In genomic region chr2:181600828-181601750, GRCm38 (mm10) we compare ENCODE assay signal across 8 mouse cellular contexts. TPM values are rescaled to one million over a fixed set of nuclear protein-coding genes. Genes with fewer than 3 reads are reported as not detected.
DNase-seq lines count a peak whose midpoint lies in the region; ATAC-seq and TF ChIP-seq lines count a peak whose summit lies in the region.

No protein-coding gene starts in this region.

- WGBS in forebrain, embryonic 16.5 days, result 1% methylated on average over 57 of the region's 57 CpGs
- 1% methylated on average over 57 of the region's 57 CpGs for WGBS in lung, embryonic 15.5 days

- ATAC-seq in forebrain, embryonic 16.5 days, result peak; percentile 95
- peak; percentile 93 for ATAC-seq in lung, embryonic 15.5 days (ENCODE audit: borderline replicate concordance, extremely low read depth, low FRiP score, low TSS enrichment)

- in situ Hi-C loops in ES-E14 (cut with MboI; ENCODE audit: low sequenced_read_pairs in 2 of 2, unreplicated experiment in 2 of 2), result no loop called here

- no peaks in the 10 kb centered on the region for H3K36me3 ChIP-seq in ES-E14 (ENCODE audit: control insufficient read depth, insufficient read depth, low read length, poor library complexity, severe bottlenecking)
- no peaks in the 10 kb centered on the region for H3K36me3 ChIP-seq in forebrain, embryonic 16.5 days (ENCODE audit: control insufficient read depth, insufficient read depth)
- no peaks in the 10 kb centered on the region for H3K36me3 ChIP-seq in lung, embryonic 15.5 days

- peaks cover 4 to 6% of the 10 kb centered on the region in 2 experiments; a peak in 2 of 4 replicates for H3K4me1 ChIP-seq in ES-E14 (ENCODE audit: control insufficient read depth in 2 of 2, insufficient read depth in 2 of 2, low read length in 2 of 2, poor library complexity in 1 of 2)
- H3K4me1 ChIP-seq in forebrain, embryonic 16.5 days (replicated peaks; ENCODE audit: control insufficient read depth, insufficient read depth, low read length), result peaks cover 33% of the 10 kb centered on the region
- H3K4me1 ChIP-seq in lung, embryonic 15.5 days, result peaks cover 21% of the 10 kb centered on the region

- DNase-seq in ES-E14 (ENCODE audit: low read depth, low spot score), result peak; percentile 95
- peak; percentile 98 for DNase-seq in cerebellum, adult 11-12 months
- peak; percentile 97 for DNase-seq in heart, postnatal 4 days
- DNase-seq in layer of hippocampus, adult 8-10 months (ENCODE audit: low spot score in 2 of 2), result peak; percentile 97 to 98
- DNase-seq in ovary, adult 18-20 months (ENCODE audit: low spot score), result peak; percentile 92
- peak; percentile 98 for DNase-seq in thymus, postnatal 0 days (ENCODE audit: low spot score)

- H3K9me3 ChIP-seq in ES-E14 (ENCODE audit: control insufficient read depth, insufficient read depth, low read depth, low read length), result no peaks in the 10 kb centered on the region
- no peaks in the 10 kb centered on the region for H3K9me3 ChIP-seq in forebrain, embryonic 16.5 days (ENCODE audit: control insufficient read depth, low read length)
- no peaks in the 10 kb centered on the region for H3K9me3 ChIP-seq in lung, embryonic 15.5 days

- peak overlapping the region; percentile 66 for H3K4me2 ChIP-seq in forebrain, embryonic 16.5 days (ENCODE audit: low read length)
- H3K4me2 ChIP-seq in lung, embryonic 15.5 days, result peak overlapping the region; percentile 71

- peak overlapping the region; percentile 87 for H3K9ac ChIP-seq in ES-E14 (ENCODE audit: insufficient read depth, low read depth, low read length, poor library complexity, severe bottlenecking)
- H3K9ac ChIP-seq in forebrain, embryonic 16.5 days (replicated peaks; ENCODE audit: low read depth, low read length), result peak overlapping the region; percentile 92
- H3K9ac ChIP-seq in lung, embryonic 15.5 days, result peak overlapping the region; percentile 93

- no peaks in the 10 kb centered on the region for H3K27me3 ChIP-seq in forebrain, embryonic 16.5 days (replicated peaks; ENCODE audit: control insufficient read depth, insufficient read depth, low read length)
- peaks cover 21% of the 10 kb centered on the region; the same call in 1 of the 2 replicates for H3K27me3 ChIP-seq in lung, embryonic 15.5 days

- peak overlapping the region; percentile 37 for H3K27ac ChIP-seq in ES-E14 (ENCODE audit: insufficient read depth, low read depth, low read length, poor library complexity, severe bottlenecking)
- H3K27ac ChIP-seq in forebrain, embryonic 16.5 days (ENCODE audit: low read length), result peak overlapping the region; percentile 82
- peak overlapping the region; percentile 71 for H3K27ac ChIP-seq in lung, embryonic 15.5 days

- H3K4me3 ChIP-seq in ES-E14 (ENCODE audit: insufficient read depth in 1 of 2, low read depth in 1 of 2, low read length in 2 of 2, poor library complexity in 1 of 2, severe bottlenecking in 1 of 2), result peak overlapping the region; percentile 81 to 98
- peak overlapping the region; percentile 97 for H3K4me3 ChIP-seq in forebrain, embryonic 16.5 days (replicated peaks; ENCODE audit: low read length)
- H3K4me3 ChIP-seq in lung, embryonic 15.5 days, result peak overlapping the region; percentile 97

TF ChIP-seq in ES-E14, 5 proteins besides CTCF, POLR2A, EP300 and RAD21:
- peak; percentile 75; the same call in 1 of the 2 replicates for TF ChIP-seq HCFC1 (IDR thresholded peaks at IDR 0.05; ENCODE audit: borderline replicate concordance, insufficient read depth, low read length)
- no peak for TF ChIP-seq ZNF384 (IDR thresholded peaks at IDR 0.05; ENCODE audit: low read depth, low read length)
- TF ChIP-seq CHD2 (IDR thresholded peaks at IDR 0.05; ENCODE audit: low read depth, low read length), result peak; percentile 30; the same call in 1 of the 2 replicates

RNA-seq across cellular contexts. Expression of gene Samd10, which starts 2.1 kb away (rescaled TPM):
- total RNA-seq in ES-E14 (2012; rRNA removed), result 3.4 TPM in 2 replicates
- polyA plus RNA-seq in forebrain, embryonic 16.5 days (2015; fragmentation: Nextera tagmentation; extraction: Ambion mirVana), result 99.8 and 128 TPM in 2 replicates
- 1 to 10 TPM; 4.8 to 4.9 TPM for total RNA-seq in heart, postnatal 4 days (2021)
- total RNA-seq in layer of hippocampus, adult 8-10 months (2022), result 10 to 100 TPM; 14.1 to 17.8 (median 16.2) TPM
- polyA plus RNA-seq in lung, embryonic 15.5 days (2015; fragmentation: Nextera tagmentation; extraction: Ambion mirVana), result 29.7 and 30.1 TPM in 2 replicates
- polyA plus RNA-seq in thymus, postnatal 0 days (2015; fragmentation: Nextera tagmentation; extraction: Ambion mirVana), result 9.4 and 12.1 TPM in 2 replicates

RNA-seq across cellular contexts. Expression of gene Zfp512b, which starts 8.5 kb away (rescaled TPM):
- total RNA-seq in ES-E14 (2012; rRNA removed), result 38.2 and 50.7 TPM in 2 replicates
- 60.6 and 79.8 TPM in 2 replicates for polyA plus RNA-seq in forebrain, embryonic 16.5 days (2015; fragmentation: Nextera tagmentation; extraction: Ambion mirVana)
- 10 to 100 TPM; 41.8 to 45.5 TPM for total RNA-seq in heart, postnatal 4 days (2021)
- total RNA-seq in layer of hippocampus, adult 8-10 months (2022), result 100 to 1,000 TPM in 1 of 4 experiments, 10 to 100 TPM in 3; 89.3 to 104 (median 93.8) TPM
- polyA plus RNA-seq in lung, embryonic 15.5 days (2015; fragmentation: Nextera tagmentation; extraction: Ambion mirVana), result 48.2 and 52.3 TPM in 2 replicates
- 23.3 and 35.0 TPM in 2 replicates for polyA plus RNA-seq in thymus, postnatal 0 days (2015; fragmentation: Nextera tagmentation; extraction: Ambion mirVana)

RNA-seq across cellular contexts. Expression of gene Prpf6, which starts 9.4 kb away (rescaled TPM):
- 58.7 and 67.8 TPM in 2 replicates for total RNA-seq in ES-E14 (2012; rRNA removed)
- 74.5 and 80.1 TPM in 2 replicates for polyA plus RNA-seq in forebrain, embryonic 16.5 days (2015; fragmentation: Nextera tagmentation; extraction: Ambion mirVana)
- 10 to 100 TPM; 35.1 to 36.1 TPM for total RNA-seq in heart, postnatal 4 days (2021)
- total RNA-seq in layer of hippocampus, adult 8-10 months (2022), result 10 to 100 TPM; 59.5 to 63.3 (median 59.8) TPM
- 60.8 and 61.9 TPM in 2 replicates for polyA plus RNA-seq in lung, embryonic 15.5 days (2015; fragmentation: Nextera tagmentation; extraction: Ambion mirVana)
- polyA plus RNA-seq in thymus, postnatal 0 days (2015; fragmentation: Nextera tagmentation; extraction: Ambion mirVana), result 51.7 and 55.3 TPM in 2 replicates

RNA-seq across cellular contexts. Expression of gene Uckl1, which starts 16.4 kb away (rescaled TPM):
- 24.0 and 34.5 TPM in 2 replicates for total RNA-seq in ES-E14 (2012; rRNA removed)
- 58.5 and 69.8 TPM in 2 replicates for polyA plus RNA-seq in forebrain, embryonic 16.5 days (2015; fragmentation: Nextera tagmentation; extraction: Ambion mirVana)
- total RNA-seq in heart, postnatal 4 days (2021), result 10 to 100 TPM; 50.2 to 54.5 TPM
- total RNA-seq in layer of hippocampus, adult 8-10 months (2022), result 10 to 100 TPM; 69.9 to 90.4 (median 73.4) TPM
- polyA plus RNA-seq in lung, embryonic 15.5 days (2015; fragmentation: Nextera tagmentation; extraction: Ambion mirVana), result 41.4 and 51.2 TPM in 2 replicates
- 50.0 and 51.1 TPM in 2 replicates for polyA plus RNA-seq in thymus, postnatal 0 days (2015; fragmentation: Nextera tagmentation; extraction: Ambion mirVana)

RNA-seq across cellular contexts. Expression of gene Gm29797, which starts 55.7 kb away (rescaled TPM):
- 1.8 and 9.3 TPM in 2 replicates for total RNA-seq in ES-E14 (2012; rRNA removed)
- 0.49 TPM in 1 of 2 replicates, not detected in the other for polyA plus RNA-seq in forebrain, embryonic 16.5 days (2015; fragmentation: Nextera tagmentation; extraction: Ambion mirVana)
- total RNA-seq in heart, postnatal 4 days (2021), result not detected
- 1 to 10 TPM in 1 of 4 experiments, under 1 TPM in 2, not detected in 1; 0.61 to 1.8 (median 0.87) TPM for total RNA-seq in layer of hippocampus, adult 8-10 months (2022)
- not detected in 2 replicates for polyA plus RNA-seq in lung, embryonic 15.5 days (2015; fragmentation: Nextera tagmentation; extraction: Ambion mirVana)
- 0.18 and 0.44 TPM in 2 replicates for polyA plus RNA-seq in thymus, postnatal 0 days (2015; fragmentation: Nextera tagmentation; extraction: Ambion mirVana)

Comparison
In these comparisons a context has a peak if more than half of its experiments do, and no peak if none do; other contexts are left out.
1. Peak in every context shown above with its lines: DNase-seq, ATAC-seq, H3K4me3 ChIP-seq and H3K27ac ChIP-seq.